Mouse (Mus musculus) hindbrain, embryonic 11.5 days (tissue): ENCODE data around the gene Cyp4a29. TPM values are rescaled to one million over a fixed set of nuclear protein-coding genes. Genes with fewer than 3 reads are reported as not detected.
"Not testable (repeated sequence)": the region's sequence is repeated elsewhere in the genome, so short reads cannot be mapped to it uniquely, and the experiment has no call there.

Experiments
- ATAC-seq: fragments of 200-750 bp; cut with Nextera tagmentation; 2 replicates; pipeline ENCODE4 v1.8.0; 2017; ENCODE audit warnings: mild to moderate bottlenecking, moderate TSS enrichment, moderate library complexity; ENCODE audit not compliant: low FRiP score
- DNase-seq: peaks from one replicate; pipeline ENCODE4 v3.0.0-alpha.2; 2015; ENCODE audit warnings: low spot score
- H3K27ac ChIP-seq: fragments of 300-500 bp; sonication (generic); 2 replicates; pipeline ENCODE4 v1.5.1; 2014; ENCODE audit warnings: mild to moderate bottlenecking, low read depth, low read length
- H3K27me3 ChIP-seq: fragments of 300-500 bp; sonication (generic); 2 replicates; pipeline ENCODE4 v1.6.1; 2014; ENCODE audit warnings: mild to moderate bottlenecking, low read length, moderate library complexity, mixed read lengths; ENCODE audit not compliant: control insufficient read depth, insufficient read depth
- H3K36me3 ChIP-seq: fragments of 300-500 bp; sonication (generic); 2 replicates; pipeline ENCODE4 v1.6.1; 2014; ENCODE audit warnings: mild to moderate bottlenecking, low read length, moderate library complexity, mixed read lengths; ENCODE audit not compliant: control insufficient read depth, insufficient read depth
- H3K4me1 ChIP-seq: fragments of 300-500 bp; sonication (generic); replicated peaks from 2 replicates; pipeline ENCODE4 v1.6.1; 2014; ENCODE audit warnings: low read length, mixed read lengths; ENCODE audit not compliant: control insufficient read depth, insufficient read depth
- H3K4me2 ChIP-seq: fragments of 300-500 bp; sonication (generic); replicated peaks from 2 replicates; pipeline ENCODE4 v1.6.1; 2014; ENCODE audit warnings: mild to moderate bottlenecking, low read depth, low read length
- H3K4me3 ChIP-seq: fragments of 300-500 bp; sonication (generic); 2 replicates; pipeline ENCODE4 v1.5.1; 2014; ENCODE audit warnings: low read depth, low read length
- H3K9ac ChIP-seq: fragments of 300-500 bp; sonication (generic); 2 replicates; pipeline ENCODE4 v1.6.1; 2014; ENCODE audit warnings: low read depth, low read length
- H3K9me3 ChIP-seq: fragments of 300-500 bp; sonication (generic); 2 replicates; pipeline ENCODE4 v1.6.1; 2016; ENCODE audit warnings: low read length; ENCODE audit not compliant: control insufficient read depth
- WGBS: fragments of 180-500 bp; shearing (Covaris S2); extraction: QIAGEN DNeasy Blood & Tissue Kit; methylation state at CpG from one replicate; pipeline ENCODE4 v1.1.7; 2014; 5-methylcytosine and 5-hydroxymethylcytosine counted together
- polyA plus RNA-seq: library from polyadenylated mRNA; unstranded; fragments of >200 nt; fragmentation: Nextera tagmentation; extraction: Ambion mirVana; gene quantifications from 2 replicates; pipeline ENCODE4 v1.2.1, GENCODE M21; 2014

The Cyp4a29 gene
- polyA plus RNA-seq = not detected in 2 replicates

GRCm38 (mm10) chr4:115241784-115242183, at the start of gene Cyp4a29:
Gene Cyp4a29 (plus strand): TSS chr4:115242084.
- WGBS = 81% methylated on average over 3 of the region's 3 CpGs
- Histone ChIP-seq H3K9me3 (no peaks in the 10 kb centered on the region), H3K9ac (no peak within 1 kb of the TSS), H3K4me3 (no peak within 1 kb of the TSS), H3K4me1 (no peaks in the 10 kb centered on the region), H3K27me3 (no peaks in the 10 kb centered on the region), H3K36me3 (no peaks in the 10 kb centered on the region), H3K27ac (no peak within 1 kb of the TSS), H3K4me2 (no peak within 1 kb of the TSS)
- ATAC-seq (no peak), DNase-seq (no peak)

DNA sequence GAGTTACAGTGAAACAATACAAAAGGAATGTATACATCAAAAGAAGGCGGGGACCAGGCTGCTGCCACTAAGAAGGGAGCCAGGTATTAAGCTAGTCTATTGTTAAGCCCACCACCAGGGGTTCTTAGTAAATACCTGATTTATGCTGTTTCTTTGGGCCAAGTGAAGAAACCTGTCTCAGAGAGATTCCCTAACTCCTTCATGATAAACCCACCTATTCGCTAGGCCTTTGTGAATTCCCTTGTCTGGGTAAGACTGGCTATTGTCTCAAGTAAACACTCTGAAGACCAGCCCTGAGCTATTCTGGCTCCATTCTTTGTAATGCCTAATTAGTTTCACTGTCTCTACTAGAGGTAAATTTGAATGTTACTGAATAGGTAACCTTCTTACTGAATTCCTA, 9.0 kb upstream of the Cyp4a29 start:
- H3K4me2 ChIP-seq, H3K27me3 ChIP-seq, H3K9me3 ChIP-seq, H3K36me3 ChIP-seq, H3K27ac ChIP-seq, H3K4me1 ChIP-seq, ATAC-seq, H3K9ac ChIP-seq, H3K4me3 ChIP-seq, DNase-seq: not testable (repeated sequence)
- WGBS = 83% methylated on average over 2 of the region's 2 CpGs

GRCm38 (mm10) chr4:115236462-115237096, 5.3 kb upstream of the Cyp4a29 start:
- no peak for ATAC-seq
- H3K27me3 ChIP-seq = no peaks in the 10 kb centered on the region
- H3K4me1 ChIP-seq = no peaks in the 10 kb centered on the region
- WGBS = 62% methylated on average over 1 of the region's 1 CpGs
- no peaks in the 10 kb centered on the region for H3K9me3 ChIP-seq
- H3K27ac ChIP-seq = no peak overlapping the region
- H3K4me2 ChIP-seq = no peak overlapping the region
- H3K36me3 ChIP-seq = no peaks in the 10 kb centered on the region
- no peak overlapping the region for H3K9ac ChIP-seq
- no peak for DNase-seq
- H3K4me3 ChIP-seq = no peak overlapping the region

DNA sequence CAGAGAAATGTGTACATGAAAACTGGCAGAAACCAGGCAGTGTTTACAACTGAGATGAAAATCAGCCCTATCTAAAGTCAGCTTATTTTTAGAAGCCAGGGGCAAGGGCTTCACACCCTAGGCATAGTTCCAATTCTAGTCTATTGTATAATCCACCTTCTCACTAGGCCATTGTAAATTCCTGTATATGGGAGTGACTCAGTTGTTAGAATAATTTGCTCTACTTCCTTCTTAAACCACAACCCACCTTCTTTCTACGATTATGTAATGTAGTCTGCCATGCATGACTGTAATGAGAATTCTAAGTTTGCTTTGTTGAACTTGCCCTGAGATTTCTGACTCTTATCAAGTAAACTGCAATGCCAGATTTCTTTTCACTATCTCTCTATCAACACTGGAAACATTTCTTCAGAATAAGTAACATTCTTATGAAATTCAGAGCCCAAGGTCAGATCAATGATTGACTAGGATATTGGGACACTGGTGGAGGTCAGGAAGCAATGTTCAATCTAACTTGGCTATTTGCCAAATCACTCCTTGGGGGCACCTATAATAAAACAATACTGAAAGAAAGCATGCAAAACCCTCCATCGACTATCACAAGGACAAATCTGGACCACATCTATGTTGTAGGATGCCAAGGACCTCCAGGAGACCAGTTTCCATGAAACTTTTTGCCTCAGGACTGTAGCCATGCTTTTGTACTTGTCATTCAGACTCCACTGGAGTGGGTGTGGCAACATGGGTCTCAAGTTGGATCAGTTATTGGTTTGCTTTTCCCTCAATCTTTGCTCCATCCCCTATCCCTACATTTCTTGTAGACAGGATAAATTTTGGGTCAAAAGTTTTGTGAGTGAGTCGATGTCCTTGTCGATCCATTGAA, 23.0 kb downstream of the Cyp4a29 start:
- not testable (repeated sequence) for H3K27me3 ChIP-seq, H3K36me3 ChIP-seq, ATAC-seq, H3K4me1 ChIP-seq, H3K4me3 ChIP-seq, H3K4me2 ChIP-seq, H3K9me3 ChIP-seq, H3K9ac ChIP-seq, DNase-seq, H3K27ac ChIP-seq
- 90% methylated on average over 3 of the region's 4 CpGs for WGBS

GRCm38 (mm10) chr4:115278215-115278982, 36.5 kb downstream of the Cyp4a29 start:
- H3K4me1 ChIP-seq, H3K9me3 ChIP-seq, H3K4me2 ChIP-seq, H3K9ac ChIP-seq, ATAC-seq, DNase-seq, H3K27me3 ChIP-seq, H3K27ac ChIP-seq, H3K36me3 ChIP-seq, H3K4me3 ChIP-seq: not testable (repeated sequence)
- WGBS = 97% methylated on average over 2 of the region's 3 CpGs

DNA sequence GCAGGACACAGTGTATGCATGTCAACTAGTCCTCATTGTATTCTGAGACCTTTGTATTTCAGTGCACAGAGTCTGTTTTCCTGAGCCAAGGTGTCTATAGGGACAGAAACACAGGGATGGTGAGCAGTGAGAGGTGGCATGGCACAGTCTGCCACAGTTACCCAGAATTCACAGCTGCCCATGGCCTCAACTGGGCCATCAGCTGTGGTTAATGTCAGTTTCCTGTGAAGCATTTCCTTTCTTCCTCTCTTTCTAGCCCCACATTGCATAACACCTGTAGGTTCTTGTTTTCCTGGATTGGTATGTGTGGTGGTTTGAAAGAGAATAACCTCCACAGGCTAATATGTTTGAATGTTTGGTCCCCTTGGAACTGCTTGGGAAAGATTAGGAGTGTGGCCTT, 38.5 kb downstream of the Cyp4a29 start:
- H3K4me3 ChIP-seq = no peak overlapping the region; the same call in 1 of the 2 replicates
- H3K4me1 ChIP-seq = no peaks in the 10 kb centered on the region
- H3K4me2 ChIP-seq = no peak overlapping the region; the same call in 1 of the 2 replicates
- H3K27ac ChIP-seq = no peak overlapping the region
- no peaks in the 10 kb centered on the region for H3K9me3 ChIP-seq
- ATAC-seq = peak; percentile 29; the same call in 1 of the 2 replicates
- H3K9ac ChIP-seq = no peak overlapping the region
- no peaks in the 10 kb centered on the region for H3K27me3 ChIP-seq
- no peaks in the 10 kb centered on the region for H3K36me3 ChIP-seq
- DNase-seq = peak; percentile 1

GRCm38 (mm10) chr4:115280779-115281178, 38.9 kb downstream of the Cyp4a29 start:
- 13% methylated on average over 9 of the region's 10 CpGs for WGBS
- DNase-seq = peak; percentile 7
- H3K27me3 ChIP-seq, H3K36me3 ChIP-seq, H3K9me3 ChIP-seq, H3K27ac ChIP-seq, H3K4me1 ChIP-seq: not testable (repeated sequence)
- peak overlapping the region; percentile 31 for H3K4me2 ChIP-seq
- peak; percentile 78 for ATAC-seq
- peak overlapping the region; percentile 40; the same call in 1 of the 2 replicates for H3K9ac ChIP-seq
- peak overlapping the region; percentile 33 for H3K4me3 ChIP-seq

GRCm38 (mm10) chr4:115281231-115281767, 39.4 kb downstream of the Cyp4a29 start:
- 15% methylated on average over 16 of the region's 23 CpGs for WGBS
- DNase-seq (peak; percentile 42), ATAC-seq (peak; percentile 77)
- not testable (repeated sequence) for H3K36me3 ChIP-seq, H3K27me3 ChIP-seq, H3K4me1 ChIP-seq, H3K9me3 ChIP-seq, H3K27ac ChIP-seq
- H3K9ac ChIP-seq = peak overlapping the region; percentile 40; the same call in 1 of the 2 replicates
- peak overlapping the region; percentile 33 for H3K4me3 ChIP-seq
- H3K4me2 ChIP-seq = peak overlapping the region; percentile 31; the same call in 1 of the 2 replicates
